Mouse (Mus musculus): Measurements from ENCODE around the gene Umad1. TPM values are rescaled to one million over a fixed set of nuclear protein-coding genes. Genes with fewer than 3 reads are reported as not detected.

The Umad1 gene
- polyA plus RNA-seq, 1 experiment from 2014 or later, result 15.4 TPM

GRCm38 (mm10) chr6:8358782-8359181, 99.7 kb downstream of the Umad1 start:
- no peaks in the 10 kb centered on the region for H3K27me3 ChIP-seq (replicated peaks; ENCODE audit: low read depth, poor library complexity, severe bottlenecking)
- no peak overlapping the region for H3K27ac ChIP-seq (replicated peaks)
- no peaks in the 10 kb centered on the region for H3K9me3 ChIP-seq
- 50% methylated on average over 2 of the region's 2 CpGs for whole genome bisulfite sequencing
- no peaks in the 10 kb centered on the region for H3K4me1 ChIP-seq
- no peak for DNase-seq (ENCODE audit: low spot score)
- H3K4me3 ChIP-seq, result no peak overlapping the region
- no peaks in the 10 kb centered on the region for H3K36me3 ChIP-seq (replicated peaks)

GRCm38 (mm10) chr6:8360805-8361204, 101.7 kb downstream of the Umad1 start:
- DNase-seq (ENCODE audit: low spot score), result no peak
- Histone ChIP-seq H3K4me1 (no peaks in the 10 kb centered on the region), H3K27me3 (replicated peaks; ENCODE audit: low read depth, poor library complexity, severe bottlenecking) (no peaks in the 10 kb centered on the region), H3K4me3 (no peak overlapping the region), H3K9me3 (no peaks in the 10 kb centered on the region), H3K27ac (replicated peaks) (no peak overlapping the region), H3K36me3 (replicated peaks) (no peaks in the 10 kb centered on the region; the same call in 1 of the 2 replicates)
- WGBS, result 86% methylated on average over 7 of the region's 7 CpGs

- Histone ChIP-seq H3K27me3 (replicated peaks; ENCODE audit: low read depth, poor library complexity, severe bottlenecking) (no peaks in the 10 kb centered on the region), H3K27ac (replicated peaks) (no peak overlapping the region), H3K4me3 (no peak overlapping the region), H3K36me3 (replicated peaks) (no peaks in the 10 kb centered on the region; the same call in 1 of the 2 replicates), H3K4me1 (no peaks in the 10 kb centered on the region), H3K9me3 (no peaks in the 10 kb centered on the region)
- no peak for DNase-seq (ENCODE audit: low spot score)
- WGBS, result 70% methylated on average over 12 of the region's 12 CpGs
These were observed 105.1 kb downstream of the Umad1 start for GRCm38 (mm10) chr6:8364033-8364756.

GRCm38 (mm10) chr6:8364757-8365150, 105.7 kb downstream of the Umad1 start:
- Histone ChIP-seq H3K27me3 (replicated peaks; ENCODE audit: low read depth, poor library complexity, severe bottlenecking) (no peaks in the 10 kb centered on the region), H3K36me3 (replicated peaks) (no peaks in the 10 kb centered on the region; the same call in 1 of the 2 replicates), H3K9me3 (no peaks in the 10 kb centered on the region), H3K4me1 (no peaks in the 10 kb centered on the region), H3K27ac (replicated peaks) (no peak overlapping the region), H3K4me3 (no peak overlapping the region)
- 91% methylated on average over 11 of the region's 11 CpGs for WGBS
- no peak for DNase-seq (ENCODE audit: low spot score)

GRCm38 (mm10) chr6:8367675-8368074, 108.6 kb downstream of the Umad1 start:
- WGBS, result 93% methylated on average over 4 of the region's 4 CpGs
- DNase-seq (ENCODE audit: low spot score), result no peak
- Histone ChIP-seq H3K9me3 (no peaks in the 10 kb centered on the region), H3K27me3 (replicated peaks; ENCODE audit: low read depth, poor library complexity, severe bottlenecking) (no peaks in the 10 kb centered on the region), H3K4me3 (no peak overlapping the region), H3K27ac (replicated peaks) (no peak overlapping the region), H3K36me3 (replicated peaks) (no peaks in the 10 kb centered on the region; the same call in 1 of the 2 replicates), H3K4me1 (no peaks in the 10 kb centered on the region)

GRCm38 (mm10) chr6:8368198-8368864, 109.2 kb downstream of the Umad1 start:
- no peak overlapping the region for H3K4me3 ChIP-seq
- 79% methylated on average over 2 of the region's 2 CpGs for WGBS
- no peak for DNase-seq (ENCODE audit: low spot score)
- no peak overlapping the region for H3K27ac ChIP-seq (replicated peaks)
- H3K4me1 ChIP-seq, result no peaks in the 10 kb centered on the region
- no peaks in the 10 kb centered on the region for H3K27me3 ChIP-seq (replicated peaks; ENCODE audit: low read depth, poor library complexity, severe bottlenecking)
- H3K36me3 ChIP-seq (replicated peaks), result no peaks in the 10 kb centered on the region; the same call in 1 of the 2 replicates
- H3K9me3 ChIP-seq, result no peaks in the 10 kb centered on the region

GRCm38 (mm10) chr6:8370624-8371023, 111.5 kb downstream of the Umad1 start:
- no peak for DNase-seq (ENCODE audit: low spot score)
- Histone ChIP-seq H3K4me3 (no peak overlapping the region), H3K36me3 (replicated peaks) (no peaks in the 10 kb centered on the region), H3K27me3 (replicated peaks; ENCODE audit: low read depth, poor library complexity, severe bottlenecking) (no peaks in the 10 kb centered on the region), H3K9me3 (no peaks in the 10 kb centered on the region), H3K27ac (replicated peaks) (no peak overlapping the region), H3K4me1 (no peaks in the 10 kb centered on the region)
- 88% methylated on average over 3 of the region's 3 CpGs for WGBS

GRCm38 (mm10) chr6:8373051-8373450, 114.0 kb downstream of the Umad1 start:
- Histone ChIP-seq H3K4me1 (no peaks in the 10 kb centered on the region), H3K27ac (replicated peaks) (no peak overlapping the region)
- 69% methylated on average over 2 of the region's 2 CpGs for WGBS

GRCm38 (mm10) chr6:8373851-8374250, 114.8 kb downstream of the Umad1 start:
- no peaks in the 10 kb centered on the region for H3K27me3 ChIP-seq (replicated peaks; ENCODE audit: low read depth, poor library complexity, severe bottlenecking)
- no peaks in the 10 kb centered on the region for H3K4me1 ChIP-seq
- no peak for DNase-seq (ENCODE audit: low spot score)
- peaks cover 3% of the 10 kb centered on the region; the same call in 1 of the 2 replicates for H3K36me3 ChIP-seq (replicated peaks)
- no peak overlapping the region for H3K27ac ChIP-seq (replicated peaks)
- 56% methylated on average over 8 of the region's 8 CpGs for WGBS
- H3K4me3 ChIP-seq, result no peak overlapping the region
- no peaks in the 10 kb centered on the region for H3K9me3 ChIP-seq

More at GRCm38 (mm10) chr6:8373051-8373450, 114.0 kb downstream of the Umad1 start:
- Histone ChIP-seq H3K4me3 (no peak overlapping the region), H3K9me3 (no peaks in the 10 kb centered on the region), H3K36me3 (replicated peaks) (peaks cover 3% of the 10 kb centered on the region; the same call in 1 of the 2 replicates), H3K27me3 (replicated peaks; ENCODE audit: low read depth, poor library complexity, severe bottlenecking) (no peaks in the 10 kb centered on the region)
- no peak for DNase-seq (ENCODE audit: low spot score)

GRCm38 (mm10) chr6:8374290-8374689, 115.2 kb downstream of the Umad1 start:
- Histone ChIP-seq H3K4me3 (no peak overlapping the region), H3K4me1 (no peaks in the 10 kb centered on the region), H3K27me3 (replicated peaks; ENCODE audit: low read depth, poor library complexity, severe bottlenecking) (no peaks in the 10 kb centered on the region), H3K36me3 (replicated peaks) (peaks cover 3% of the 10 kb centered on the region; the same call in 1 of the 2 replicates), H3K9me3 (no peaks in the 10 kb centered on the region), H3K27ac (replicated peaks) (no peak overlapping the region)
- no peak for DNase-seq (ENCODE audit: low spot score)
- WGBS, result 84% methylated on average over 6 of the region's 6 CpGs

- no peaks in the 10 kb centered on the region for H3K27me3 ChIP-seq (replicated peaks; ENCODE audit: low read depth, poor library complexity, severe bottlenecking)
- no peak overlapping the region for H3K4me3 ChIP-seq
- WGBS, result 85% methylated on average over 4 of the region's 4 CpGs
- H3K4me1 ChIP-seq, result no peaks in the 10 kb centered on the region
- H3K27ac ChIP-seq (replicated peaks), result no peak overlapping the region
- H3K36me3 ChIP-seq (replicated peaks), result peaks cover 3% of the 10 kb centered on the region; the same call in 1 of the 2 replicates
- no peak for DNase-seq (ENCODE audit: low spot score)
- no peaks in the 10 kb centered on the region for H3K9me3 ChIP-seq
These were observed 115.6 kb downstream of the Umad1 start for GRCm38 (mm10) chr6:8374712-8375111.

- no peak for DNase-seq (ENCODE audit: low spot score)
- Histone ChIP-seq H3K4me3 (no peak overlapping the region), H3K27me3 (replicated peaks; ENCODE audit: low read depth, poor library complexity, severe bottlenecking) (no peaks in the 10 kb centered on the region), H3K4me1 (no peaks in the 10 kb centered on the region), H3K36me3 (replicated peaks) (peaks cover 3% of the 10 kb centered on the region; the same call in 1 of the 2 replicates), H3K27ac (replicated peaks) (no peak overlapping the region), H3K9me3 (no peaks in the 10 kb centered on the region)
- 90% methylated on average over 5 of the region's 5 CpGs for WGBS
These were observed 117.3 kb downstream of the Umad1 start for GRCm38 (mm10) chr6:8376351-8376750.

- no peak for DNase-seq (ENCODE audit: low spot score)
- 88% methylated on average over 8 of the region's 8 CpGs for WGBS
- Histone ChIP-seq H3K9me3 (no peaks in the 10 kb centered on the region), H3K27me3 (replicated peaks; ENCODE audit: low read depth, poor library complexity, severe bottlenecking) (no peaks in the 10 kb centered on the region), H3K4me1 (no peaks in the 10 kb centered on the region), H3K27ac (replicated peaks) (no peak overlapping the region), H3K4me3 (no peak overlapping the region), H3K36me3 (replicated peaks) (peaks cover 3% of the 10 kb centered on the region; the same call in 1 of the 2 replicates)
These were observed 118.6 kb downstream of the Umad1 start for GRCm38 (mm10) chr6:8377667-8378066.

Measured in embryonic facial prominence, embryonic 10.5 days (tissue).